Mouse (Mus musculus) left cerebral cortex, adult 2 months (tissue): ENCODE measurements around the gene Rgs2. TPM values are rescaled to one million over a fixed set of nuclear protein-coding genes. Genes with fewer than 3 reads are reported as not detected.
A peak's percentile ranks its signal among the peaks of the same experiment; 100 is the strongest.

Experiments used
- DNase-seq, 2 experiments: peaks; one replicate each; pipeline ENCODE4 v3.0.0; 2021 to 2022; ENCODE audit warnings: low spot score in 2 of 2, mixed read lengths in 1 of 2; ENCODE audit errors: extremely low spot score in 1 of 2
- H3K27ac ChIP-seq: fragments of 200-600 bp; 2 replicates; pipeline ENCODE4 v1.8.1; 2022
- H3K4me3 ChIP-seq: fragments of 200-600 bp; 2 replicates; pipeline ENCODE4 v1.8.1; 2022
- CTCF ChIP-seq: fragments of 200-600 bp; IDR thresholded peaks from 2 replicates; pipeline ENCODE4 v1.8.1; 2022; ENCODE audit warnings: antibody characterized with exemption, mild to moderate bottlenecking, moderate library complexity
- intact Hi-C: fragments of 180-260 bp; cut with DNase I; formaldehyde crosslinking; loops from one replicate; pipeline ENCODE4 v1.15.1; 2025
- long read RNA-seq, 2 experiments: library from polyadenylated mRNA; stranded (forward); transcript quantifications; one replicate each; pipeline ENCODE4 v2.0.0; 2021; ENCODE audit warnings: borderline mapping rate in 2 of 2
- total RNA-seq, 2 experiments: library from RNA; stranded (reverse); gene quantifications; 2 replicates each; pipeline ENCODE4 v1.2.3; 2021

Rgs2 gene
- total RNA-seq, result 10 to 100 TPM; 69.4 to 71.0 TPM
- long read RNA-seq, experiment 1, transcript Rgs2-202 (5 exons, 3,021 nt), result major isoform, 13 of 18 reads
- long read RNA-seq, experiment 1, partial matches to known transcripts, result 2 of 18 reads
- long read RNA-seq, experiment 1, other reads (novel, unspliced or antisense), result 3 of 18 reads
- long read RNA-seq, experiment 2, transcript Rgs2-202 (5 exons, 3,021 nt), result major isoform, 11 of 14 reads
- long read RNA-seq, experiment 2, partial matches to known transcripts, result 0 of 14 reads
- long read RNA-seq, experiment 2, other reads (novel, unspliced or antisense), result 3 of 14 reads

DNA sequence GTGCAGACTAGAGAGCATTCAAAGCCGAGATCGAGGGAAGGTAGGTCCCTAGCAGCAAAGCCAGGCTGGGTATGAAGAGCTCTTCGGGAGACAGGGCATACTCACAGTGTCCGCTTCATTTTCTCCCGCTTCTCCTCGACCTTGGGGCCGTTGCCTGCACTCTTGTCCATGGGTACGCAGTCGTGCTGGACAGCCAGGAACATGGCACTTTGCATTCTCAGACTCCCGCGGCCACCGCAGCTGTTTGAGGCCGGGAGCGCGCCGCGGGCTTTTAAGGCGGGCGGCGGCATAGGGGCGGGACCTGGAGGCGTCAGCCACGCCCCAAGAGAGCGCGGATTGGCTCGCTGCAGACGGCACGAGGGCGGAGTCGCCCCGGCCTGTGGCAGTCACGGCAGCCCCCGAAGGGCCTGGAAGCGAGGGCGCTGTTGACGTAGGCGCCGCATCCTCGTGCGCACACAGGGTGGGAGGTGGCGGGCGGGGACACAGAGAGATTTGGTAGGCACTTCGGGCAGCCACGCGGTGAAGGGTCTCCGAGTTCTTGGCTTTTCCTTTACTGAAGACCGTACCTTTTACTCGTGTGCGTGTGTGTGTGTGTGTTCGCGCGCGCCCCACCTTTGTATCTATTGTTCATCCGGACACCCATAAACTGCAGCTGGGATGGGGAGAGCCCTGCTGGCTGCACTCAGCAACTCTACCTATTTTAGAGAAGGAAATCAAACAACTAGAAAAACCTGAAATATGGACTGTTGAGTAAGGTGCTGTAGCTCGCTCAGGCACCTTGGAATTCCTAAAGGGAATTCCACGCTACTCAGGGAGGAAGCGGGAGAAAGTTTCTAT lies at the start of gene Rgs2:
TSS of gene Rgs2 (minus strand) at position 258 of the 837 bp plus-strand sequence.
- peak within 1 kb of the TSS; percentile 97 for H3K27ac ChIP-seq
- intact Hi-C loops, result loop anchor here (2.0 to 5.0 kb wide), 3 partner anchors 62 to 185 kb away; no protein-coding TSS in a partner anchor

DNA sequence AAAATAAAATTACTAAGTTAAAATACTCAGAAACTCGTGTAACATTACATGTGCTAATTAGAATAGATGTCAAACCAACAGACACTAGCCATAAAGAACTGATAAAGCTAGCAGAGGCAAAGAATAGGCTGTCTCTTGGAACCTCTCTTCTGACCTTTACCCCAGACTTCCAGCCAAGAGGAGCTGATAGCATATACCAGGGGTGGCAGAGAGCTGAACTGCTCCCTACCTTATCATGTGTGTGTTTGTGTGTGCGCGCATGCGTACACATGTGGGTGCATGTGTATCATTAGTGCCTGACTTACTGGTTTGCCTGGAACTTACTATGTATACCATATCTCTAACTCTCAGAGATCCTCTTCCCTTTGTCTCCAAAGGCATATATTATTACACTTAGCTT lies 49.4 kb upstream of the Rgs2 start:
- no peak overlapping the region for H3K4me3 ChIP-seq

More for the DNA sequence above, at the start of gene Rgs2:
- DNase-seq, result peak; percentile 97 to 98
- no peak for TF ChIP-seq CTCF
- peak within 1 kb of the TSS; percentile 59 for H3K4me3 ChIP-seq

DNA sequence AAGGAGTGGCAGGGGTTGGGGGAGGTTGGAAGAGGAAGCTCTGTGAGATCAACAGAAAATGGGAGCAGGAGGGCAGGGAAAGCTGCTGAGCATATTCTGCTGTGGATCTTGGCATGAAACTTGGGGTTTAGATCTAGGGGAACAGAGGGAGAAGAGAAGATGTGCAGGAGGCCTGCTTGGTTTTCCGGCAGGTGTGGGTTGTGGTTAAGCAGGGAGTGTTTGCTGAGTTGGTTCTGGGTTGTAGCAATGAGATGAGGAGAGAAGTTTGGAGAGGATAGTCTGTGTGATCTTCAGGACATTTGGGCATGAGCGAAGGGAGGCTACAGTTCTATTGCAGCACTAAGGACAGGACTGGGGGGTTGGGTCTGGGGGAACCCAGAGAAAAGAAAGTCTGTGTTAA lies 37.9 kb upstream of the Rgs2 start:
- intact Hi-C loops, result no loop called here
- Histone ChIP-seq H3K27ac (no peak overlapping the region), H3K4me3 (no peak overlapping the region)
- DNase-seq, result no peak
- TF ChIP-seq CTCF, result no peak

More for the DNA sequence above, 49.4 kb upstream of the Rgs2 start:
- no peak for TF ChIP-seq CTCF
- no peak overlapping the region for H3K27ac ChIP-seq
- DNase-seq, result no peak
- intact Hi-C loops, result no loop called here

DNA sequence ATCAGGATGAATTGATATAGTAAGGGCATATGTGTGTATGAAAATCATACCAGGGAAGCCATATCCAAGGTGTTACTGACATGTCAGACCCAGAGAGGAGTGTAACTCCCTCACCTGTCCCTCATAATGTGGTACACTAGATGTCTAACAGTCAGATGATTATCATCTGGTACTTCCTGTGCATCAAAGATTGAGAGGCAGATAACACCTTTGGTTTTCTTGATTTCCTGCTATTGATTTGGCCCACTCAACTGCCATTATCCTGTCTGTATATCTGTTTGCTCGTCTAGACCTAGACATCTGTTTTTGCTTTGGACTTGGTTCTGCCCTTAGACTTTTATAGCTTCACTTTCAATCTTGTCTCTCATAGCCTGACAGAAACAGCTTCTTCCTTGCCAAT lies 29.5 kb upstream of the Rgs2 start:
- DNase-seq, result no peak
- no peak overlapping the region for H3K27ac ChIP-seq
- no peak overlapping the region for H3K4me3 ChIP-seq
- TF ChIP-seq CTCF, result no peak
- intact Hi-C loops, result no loop called here

DNA sequence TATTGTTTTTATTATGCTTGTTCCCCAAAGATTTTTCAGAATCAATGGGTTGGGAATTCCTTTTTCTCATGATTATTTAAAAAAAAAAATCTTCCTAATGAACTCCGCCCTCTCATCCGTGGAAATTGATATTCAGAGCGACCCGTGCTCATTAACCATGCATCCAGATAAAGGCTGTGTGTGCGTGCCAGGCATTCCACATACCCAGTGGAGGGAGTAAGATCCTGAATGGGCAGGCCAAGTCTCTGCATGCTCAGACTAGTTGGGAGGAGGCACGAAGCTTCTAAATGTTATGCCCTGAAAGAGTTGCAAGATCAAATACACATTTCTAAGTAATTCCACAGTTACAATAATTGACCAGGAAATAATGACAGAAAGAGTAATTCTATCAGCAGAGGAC lies 26.5 kb upstream of the Rgs2 start:
- no peak overlapping the region for H3K4me3 ChIP-seq
- DNase-seq, result no peak
- no peak for TF ChIP-seq CTCF
- H3K27ac ChIP-seq, result no peak overlapping the region
- intact Hi-C loops, result no loop called here

DNA sequence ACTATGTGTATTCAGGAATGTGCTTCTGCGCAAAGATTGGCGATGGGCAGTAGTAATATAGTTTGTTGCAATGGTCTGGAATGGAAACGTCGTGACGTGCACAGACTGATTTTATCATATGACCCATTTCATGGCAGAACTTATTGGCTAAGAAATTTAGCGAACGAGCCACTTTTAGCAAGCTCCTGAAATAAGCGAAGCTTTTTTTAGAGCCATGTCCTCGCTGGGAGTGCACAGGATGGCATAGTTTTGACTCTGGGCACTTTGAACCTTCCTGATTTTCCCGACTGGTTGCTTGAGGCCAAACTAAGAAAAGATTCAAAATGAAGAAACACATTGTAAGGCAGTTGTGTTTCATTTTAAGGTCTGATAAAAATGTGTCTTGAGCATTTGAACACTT lies 25.7 kb upstream of the Rgs2 start:
- intact Hi-C loops, result no loop called here
- TF ChIP-seq CTCF, result no peak
- no peak overlapping the region for H3K27ac ChIP-seq
- no peak for DNase-seq
- no peak overlapping the region for H3K4me3 ChIP-seq

DNA sequence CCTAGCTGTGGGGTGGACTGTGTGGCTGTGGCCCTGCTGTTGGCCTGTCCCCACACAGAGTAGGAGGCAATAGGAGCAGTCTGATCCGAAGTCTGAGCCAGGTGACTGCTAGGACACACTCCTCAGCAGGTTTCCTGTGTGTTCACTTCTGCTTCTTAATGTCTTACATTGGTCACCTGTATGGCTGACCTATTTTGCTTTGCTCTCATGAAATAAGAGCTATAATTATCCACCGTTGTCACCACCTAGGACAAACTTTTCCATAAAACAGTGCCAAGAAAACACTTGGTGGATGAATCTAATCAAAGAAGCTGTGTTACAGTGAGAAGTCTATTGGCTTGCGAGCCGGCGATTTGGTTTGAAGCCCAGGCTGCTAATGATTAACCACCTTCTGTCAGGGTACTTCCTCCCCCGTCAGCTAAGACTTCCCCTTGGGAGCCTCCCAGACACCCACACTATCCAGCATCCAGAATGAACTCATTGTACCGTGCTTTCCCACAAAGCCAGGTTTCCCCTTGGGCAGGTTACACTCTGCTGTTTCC lies 14.5 kb upstream of the Rgs2 start:
- H3K27ac ChIP-seq, result no peak overlapping the region
- no peak for TF ChIP-seq CTCF
- DNase-seq, result peak in 1 of 2 experiments; percentile 19
- H3K4me3 ChIP-seq, result no peak overlapping the region
- intact Hi-C loops, result no loop called here

DNA sequence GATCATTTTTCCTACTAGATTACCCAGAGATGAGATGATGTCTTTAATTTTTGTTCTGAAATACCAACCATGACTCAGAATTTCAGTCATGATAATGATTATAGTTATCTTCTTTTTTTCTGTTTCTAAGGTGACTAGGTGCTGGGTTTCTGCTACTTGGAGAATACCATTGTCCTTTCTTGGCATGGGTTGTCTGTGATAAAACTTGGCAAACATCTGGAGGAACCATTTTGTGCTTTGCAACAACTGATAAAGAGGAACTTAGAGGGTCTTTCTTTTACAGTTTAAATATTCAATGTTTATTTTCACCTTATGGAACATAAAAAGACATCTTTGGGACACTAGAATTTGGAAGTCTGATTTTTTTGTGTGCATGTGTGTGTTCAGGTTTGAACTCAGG lies 10.0 kb upstream of the Rgs2 start:
- DNase-seq, result no peak
- intact Hi-C loops, result no loop called here
- TF ChIP-seq CTCF, result no peak
- no peak overlapping the region for H3K27ac ChIP-seq
- H3K4me3 ChIP-seq, result no peak overlapping the region

DNA sequence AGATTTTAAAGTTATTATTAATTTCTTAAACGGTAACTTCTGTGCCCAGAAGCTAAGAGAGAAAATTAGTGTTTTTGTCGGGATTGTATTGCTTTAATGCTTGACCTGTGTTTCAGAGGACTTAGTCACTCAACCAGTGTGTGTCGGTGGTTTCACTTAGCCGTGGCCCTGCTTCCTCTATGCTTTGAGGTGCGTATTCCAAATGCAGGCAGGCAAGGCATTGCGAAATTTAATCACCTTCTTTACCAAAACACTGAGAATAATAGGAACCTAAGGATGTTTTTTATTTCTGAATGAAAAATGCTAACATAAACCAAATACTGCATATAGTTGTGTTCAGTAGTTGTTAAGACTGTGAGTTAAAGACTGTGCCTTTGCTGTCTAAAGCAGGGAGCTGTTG lies 3.4 kb upstream of the Rgs2 start:
- intact Hi-C loops, result loop anchor here (5.0 kb wide), 1 partner anchor 375 kb away; no protein-coding TSS in a partner anchor
- no peak for TF ChIP-seq CTCF
- H3K27ac ChIP-seq, result no peak overlapping the region
- DNase-seq, result no peak
- H3K4me3 ChIP-seq, result no peak overlapping the region

DNA sequence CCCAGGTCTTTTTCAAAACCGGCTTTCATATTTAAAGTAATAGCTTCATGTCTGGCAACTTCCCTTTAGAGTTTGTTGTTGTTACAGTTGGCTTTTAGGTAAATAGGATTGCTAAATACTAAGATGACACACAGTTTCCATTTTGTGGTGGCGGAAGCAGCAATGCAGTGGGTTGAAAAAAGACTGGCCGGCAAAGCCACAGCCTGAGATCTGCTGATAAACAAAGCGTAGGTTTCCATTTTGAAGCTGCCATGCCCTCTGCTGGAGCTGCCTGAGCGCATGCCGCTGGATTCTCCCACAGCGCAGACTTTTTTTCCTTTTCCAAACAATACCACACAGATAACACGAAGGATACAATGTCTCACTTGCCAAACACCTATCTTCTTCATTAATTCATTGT lies 2.6 kb upstream of the Rgs2 start:
- intact Hi-C loops, result loop anchor here (1.0 to 5.0 kb wide), 3 partner anchors 192 to 376 kb away; no protein-coding TSS in a partner anchor
- peak; percentile 56 to 61 for DNase-seq
- TF ChIP-seq CTCF, result peak; percentile 81
- peak overlapping the region; percentile 25 for H3K4me3 ChIP-seq
- no peak overlapping the region for H3K27ac ChIP-seq

DNA sequence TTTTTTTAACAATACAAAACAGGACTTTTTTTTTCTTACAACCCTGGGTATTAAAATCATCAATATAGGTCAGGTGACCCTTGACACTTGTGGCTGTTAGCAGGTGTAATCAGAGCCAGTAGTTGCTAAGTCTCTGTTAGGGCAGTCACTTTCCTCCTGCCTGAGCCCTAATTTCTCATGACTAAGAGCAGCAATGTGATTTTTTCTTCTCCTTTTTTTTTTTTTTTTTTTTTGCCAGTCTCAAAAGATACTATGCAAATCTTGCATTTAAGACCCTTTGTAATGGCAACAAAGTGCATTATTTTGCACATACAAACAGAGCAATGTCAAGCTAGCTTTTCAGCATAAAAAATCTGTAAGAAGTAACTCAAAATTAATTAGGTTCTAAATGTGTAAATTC lies 1.7 kb upstream of the Rgs2 start:
- intact Hi-C loops, result loop anchor here (1.0 to 5.0 kb wide), 5 partner anchors 89 to 377 kb away; no protein-coding TSS in a partner anchor
- H3K27ac ChIP-seq, result no peak overlapping the region
- no peak for TF ChIP-seq CTCF
- H3K4me3 ChIP-seq, result no peak overlapping the region
- DNase-seq, result no peak

DNA sequence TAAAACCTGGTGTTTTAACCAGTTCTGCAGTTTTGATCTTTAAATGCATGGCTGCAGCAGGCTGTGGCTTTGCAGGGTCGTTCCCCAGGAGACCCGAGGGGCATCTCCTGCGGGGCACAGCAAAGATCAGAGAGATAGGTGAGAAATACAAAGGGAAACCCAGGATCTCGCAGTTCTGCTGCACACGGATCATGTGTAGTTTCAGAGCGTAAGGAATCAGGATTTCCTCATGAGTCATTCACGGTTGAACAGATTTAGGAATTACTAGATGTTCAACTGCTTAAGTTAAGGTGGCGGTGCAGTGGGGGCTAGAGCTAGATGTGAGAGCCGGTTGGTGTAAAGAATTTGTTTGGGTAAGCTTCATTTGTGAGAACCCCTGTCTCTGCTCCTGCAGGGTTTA lies 780 bp upstream of the Rgs2 start:
- peak in 1 of 2 experiments; percentile 24 for DNase-seq
- Histone ChIP-seq H3K4me3 (peak overlapping the region; percentile 59), H3K27ac (peak overlapping the region; percentile 97)
- TF ChIP-seq CTCF, result no peak
- intact Hi-C loops, result loop anchor here (2.0 to 5.0 kb wide), 4 partner anchors 62 to 378 kb away; no protein-coding TSS in a partner anchor
